Mouse (Mus musculus) C2C12 (cell line): Measurements from ENCODE around the gene Ranbp17. TPM values are rescaled to one million over a fixed set of nuclear protein-coding genes. Genes with fewer than 3 reads are reported as not detected.

Source experiments
- H3K27me3 ChIP-seq: one replicate; pipeline ENCODE4 v1.6.1; 2011; ENCODE audit not compliant: control insufficient read depth, insufficient read depth, insufficient read length
- H3K36me3 ChIP-seq: one replicate; pipeline ENCODE4 v1.6.1; 2011; ENCODE audit not compliant: control insufficient read depth, insufficient read depth
- H3K4me3 ChIP-seq: one replicate; pipeline ENCODE4 v1.5.1; 2011; ENCODE audit warnings: mild to moderate bottlenecking, control low read depth; ENCODE audit not compliant: poor library complexity, insufficient read depth, severe bottlenecking
- H3K79me2 ChIP-seq: one replicate; pipeline ENCODE4 v1.6.1; 2011; ENCODE audit not compliant: control insufficient read depth, insufficient read depth
- H3K79me3 ChIP-seq: one replicate; pipeline ENCODE4 v1.6.1; 2011; ENCODE audit warnings: low read depth, control low read depth
- H3ac ChIP-seq: one replicate; pipeline ENCODE3; 2011; ENCODE audit warnings: low read depth; ENCODE audit not compliant: control insufficient read depth, insufficient read length
- CEBPB ChIP-seq: IDR thresholded peaks from one replicate; pipeline ENCODE4 v1.6.1; 2011; ENCODE audit warnings: low read depth, mild to moderate bottlenecking, control low read depth, moderate library complexity
- CTCF ChIP-seq: IDR thresholded peaks from one replicate; pipeline ENCODE4 v1.5.1; 2011; ENCODE audit not compliant: control insufficient read depth, insufficient read depth, insufficient read length
- FOSL1 ChIP-seq: IDR thresholded peaks from one replicate; pipeline ENCODE4 v1.8.0; 2011; ENCODE audit warnings: mild to moderate bottlenecking, low read length; ENCODE audit not compliant: poor library complexity, insufficient read depth, severe bottlenecking
- MAX ChIP-seq: IDR thresholded peaks from one replicate; pipeline ENCODE4 v1.6.1; 2011; ENCODE audit warnings: mild to moderate bottlenecking, control low read depth
- MYOD1 ChIP-seq: IDR thresholded peaks from one replicate; pipeline ENCODE4 v1.6.1; 2011; ENCODE audit warnings: low read depth; ENCODE audit not compliant: control insufficient read depth, insufficient read length
- MYOG ChIP-seq: IDR thresholded peaks from one replicate; pipeline ENCODE4 v1.6.1; 2011; ENCODE audit not compliant: control insufficient read depth, insufficient read length; ENCODE audit errors: extremely low read depth
- USF1 ChIP-seq: IDR thresholded peaks from one replicate; pipeline ENCODE4 v1.6.1; 2011; ENCODE audit warnings: low read depth, mild to moderate bottlenecking, control low read depth, moderate library complexity
- polyA plus RNA-seq: library from polyadenylated mRNA; unstranded; fragments of >200 nt; fragmentation: generic; extraction: Trizol; gene quantifications from one replicate; pipeline ENCODE4 v1.2.1, GENCODE M21; 2012; ENCODE audit warnings: missing spikeins

Gene Ranbp17
- polyA plus RNA-seq, 1 experiment: not detected

GRCm38 (mm10) chr11:33544121-33544520 lies 30.6 kb upstream of the Ranbp17 start:
- TF ChIP-seq USF1 (no peak), CEBPB (no peak), CTCF (no peak), MAX (no peak), MYOG (no peak), MYOD1 (no peak), FOSL1 (no peak)
- Histone ChIP-seq H3ac (no peak overlapping the region), H3K79me3 (no peaks in the 10 kb centered on the region), H3K36me3 (no peaks in the 10 kb centered on the region), H3K27me3 (no peaks in the 10 kb centered on the region), H3K4me3 (no peak overlapping the region), H3K79me2 (no peaks in the 10 kb centered on the region)

- no peak for TF ChIP-seq MYOG
- no peak for TF ChIP-seq CTCF
- no peak for TF ChIP-seq MAX
- TF ChIP-seq MYOD1: no peak
- no peak for TF ChIP-seq FOSL1
- no peak for TF ChIP-seq CEBPB
- no peak for TF ChIP-seq USF1
- Histone ChIP-seq H3K79me3 (no peaks in the 10 kb centered on the region), H3K36me3 (no peaks in the 10 kb centered on the region), H3ac (no peak overlapping the region), H3K4me3 (no peak overlapping the region), H3K79me2 (no peaks in the 10 kb centered on the region), H3K27me3 (no peaks in the 10 kb centered on the region)
Measured at GRCm38 (mm10) chr11:33537390-33538125, 24.0 kb upstream of the Ranbp17 start.

- Histone ChIP-seq H3K36me3 (no peaks in the 10 kb centered on the region), H3K27me3 (no peaks in the 10 kb centered on the region), H3K79me2 (no peaks in the 10 kb centered on the region), H3ac (no peak overlapping the region), H3K79me3 (no peaks in the 10 kb centered on the region), H3K4me3 (no peak overlapping the region)
- no peak for TF ChIP-seq CEBPB
- no peak for TF ChIP-seq MYOD1
- no peak for TF ChIP-seq MAX
- no peak for TF ChIP-seq MYOG
- TF ChIP-seq CTCF: no peak
- TF ChIP-seq USF1: no peak
Measured at GRCm38 (mm10) chr11:33536636-33537035, 23.1 kb upstream of the Ranbp17 start.

- Histone ChIP-seq H3K79me2 (no peaks in the 10 kb centered on the region), H3K36me3 (no peaks in the 10 kb centered on the region), H3K27me3 (no peaks in the 10 kb centered on the region), H3K4me3 (no peak overlapping the region), H3K79me3 (no peaks in the 10 kb centered on the region), H3ac (no peak overlapping the region)
- TF ChIP-seq MYOD1 (no peak), MAX (no peak)
Measured at GRCm38 (mm10) chr11:33534541-33534940, 21.0 kb upstream of the Ranbp17 start.

- H3K79me3 ChIP-seq: no peaks in the 10 kb centered on the region
- H3ac ChIP-seq: no peak overlapping the region
- TF ChIP-seq MYOD1 (no peak), MYOG (no peak), CEBPB (no peak), USF1 (no peak), MAX (no peak), CTCF (no peak), FOSL1 (no peak)
- H3K4me3 ChIP-seq: no peak overlapping the region
- no peaks in the 10 kb centered on the region for H3K36me3 ChIP-seq
- no peaks in the 10 kb centered on the region for H3K79me2 ChIP-seq
- no peaks in the 10 kb centered on the region for H3K27me3 ChIP-seq
Measured at GRCm38 (mm10) chr11:33533577-33533976, 20.0 kb upstream of the Ranbp17 start.

GRCm38 (mm10) chr11:33529576-33529975 lies 16.0 kb upstream of the Ranbp17 start:
- H3K36me3 ChIP-seq: no peaks in the 10 kb centered on the region
- no peaks in the 10 kb centered on the region for H3K79me2 ChIP-seq
- TF ChIP-seq CEBPB (no peak), MAX (no peak), CTCF (no peak), MYOG (no peak), MYOD1 (no peak), USF1 (no peak), FOSL1 (no peak)
- no peaks in the 10 kb centered on the region for H3K27me3 ChIP-seq
- H3ac ChIP-seq: no peak overlapping the region
- no peak overlapping the region for H3K4me3 ChIP-seq
- H3K79me3 ChIP-seq: no peaks in the 10 kb centered on the region
